Mouse (Mus musculus): Measurements from ENCODE around the gene Morc2a. TPM values are rescaled to one million over a fixed set of nuclear protein-coding genes. Genes with fewer than 3 reads are reported as not detected.
"Not testable (repeated sequence)": the region's sequence is repeated elsewhere in the genome, so short reads cannot be mapped to it uniquely, and the experiment has no call there.

Gene Morc2a
- total RNA-seq (2021): 10 to 100 TPM; 17.4 to 17.5 TPM
- long read RNA-seq, experiment 1, full-length matches to known transcripts: 4 of 13 reads
- long read RNA-seq, experiment 1, partial matches to known transcripts: 5 of 13 reads
- long read RNA-seq, experiment 1, other reads (novel, unspliced or antisense): 4 of 13 reads
- long read RNA-seq, experiment 2, full-length matches to known transcripts: 6 of 16 reads
- long read RNA-seq, experiment 2, partial matches to known transcripts: 8 of 16 reads
- long read RNA-seq, experiment 2, other reads (novel, unspliced or antisense): 2 of 16 reads

- peak; percentile 97 for DNase-seq
- intact Hi-C loops (cut with DNase I; ENCODE audit: low total_unique reads): no loop called here
These were observed at the start of gene Morc2a for GRCm38 (mm10) chr11:3648964-3649841. Morc2a (plus strand) TSS chr11:3649191.

GRCm38 (mm10) chr11:3601966-3602365 lies 47.0 kb upstream of the Morc2a start:
- peak; percentile 5 for DNase-seq
- intact Hi-C loops (cut with DNase I; ENCODE audit: low total_unique reads): not testable (repeated sequence)

DNA sequence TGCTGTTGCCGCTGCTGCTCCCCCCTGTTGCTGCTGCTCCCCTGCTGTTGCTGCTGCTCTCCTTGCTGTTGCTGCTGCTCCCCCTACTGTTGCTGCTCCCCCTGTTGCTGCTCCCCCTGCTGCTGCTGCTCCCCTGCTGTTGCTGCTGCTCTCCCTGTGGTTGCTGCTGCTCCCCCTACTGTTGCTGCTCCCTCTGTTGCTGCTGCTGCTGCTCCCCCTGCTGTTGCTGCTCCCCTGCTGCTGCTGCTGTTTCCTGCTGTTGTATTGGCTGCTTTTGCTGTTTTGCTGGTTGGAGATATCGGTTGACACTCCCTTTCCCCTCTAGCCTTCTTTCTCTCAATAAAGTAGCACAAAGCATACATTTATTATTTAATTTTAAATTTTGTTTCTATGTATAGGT lies 46.3 kb upstream of the Morc2a start:
- DNase-seq: peak; percentile 7
- intact Hi-C loops (cut with DNase I; ENCODE audit: low total_unique reads): not testable (repeated sequence)

- intact Hi-C loops (cut with DNase I; ENCODE audit: low total_unique reads): no loop called here
- no peak for DNase-seq
These were observed 42.5 kb upstream of the Morc2a start for GRCm38 (mm10) chr11:3606456-3606855.

DNA sequence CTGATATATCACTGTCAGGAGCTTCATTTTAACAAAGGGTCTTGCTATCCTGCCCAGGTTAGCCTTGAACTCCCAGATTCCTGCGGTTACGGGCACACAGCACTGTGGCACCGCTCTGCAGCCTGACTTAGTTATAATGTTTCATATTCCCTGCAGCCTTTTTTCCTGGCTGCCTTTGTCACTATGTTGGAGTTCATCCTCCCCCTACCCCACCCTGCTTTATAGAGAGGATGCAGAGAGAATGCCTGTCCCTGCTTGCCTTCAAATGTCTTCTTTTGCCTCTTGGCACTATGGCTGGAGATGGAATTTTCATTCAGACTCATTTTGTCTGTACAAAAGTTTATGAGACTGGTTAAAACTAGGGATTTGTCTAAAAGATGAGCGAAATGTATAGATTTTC lies 33.4 kb upstream of the Morc2a start:
- intact Hi-C loops (cut with DNase I; ENCODE audit: low total_unique reads): no loop called here
- DNase-seq: no peak

- intact Hi-C loops (cut with DNase I; ENCODE audit: low total_unique reads): no loop called here
- no peak for DNase-seq
These were observed 26.2 kb upstream of the Morc2a start for GRCm38 (mm10) chr11:3622826-3623225.

DNA sequence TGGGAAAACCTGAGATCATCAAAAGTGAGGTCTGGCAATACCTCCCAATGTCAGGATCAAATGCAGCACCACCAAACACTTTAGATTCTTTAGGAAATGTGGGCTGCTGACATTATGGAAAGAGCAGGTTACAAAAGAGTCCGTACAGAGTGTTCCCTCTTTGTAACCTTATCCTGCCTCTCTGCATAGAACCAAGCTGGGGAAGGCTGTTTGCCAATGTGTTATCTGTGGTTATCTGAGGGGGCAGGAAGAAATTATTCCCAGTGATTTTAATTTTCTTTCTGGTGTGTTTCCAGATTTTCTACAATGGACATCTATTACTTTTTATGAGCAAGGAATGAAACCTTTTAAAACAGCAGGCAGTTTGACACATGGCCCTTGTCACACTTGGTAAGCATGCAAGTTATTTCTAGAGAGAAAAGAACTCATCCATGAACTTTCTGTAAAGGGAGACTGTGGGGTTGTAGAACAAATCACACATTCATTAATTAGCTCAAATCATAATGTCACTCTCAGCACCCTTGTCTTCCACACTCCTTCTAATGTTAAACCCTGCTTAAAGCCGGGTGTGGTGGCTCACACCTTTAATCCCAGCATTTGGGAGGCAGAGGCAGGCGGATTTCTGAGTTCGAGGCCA lies 24.5 kb upstream of the Morc2a start:
- intact Hi-C loops (cut with DNase I; ENCODE audit: low total_unique reads): no loop called here
- no peak for DNase-seq

GRCm38 (mm10) chr11:3628999-3629491 lies 19.9 kb upstream of the Morc2a start:
- DNase-seq: peak; percentile 6
- intact Hi-C loops (cut with DNase I; ENCODE audit: low total_unique reads): no loop called here

GRCm38 (mm10) chr11:3633269-3633668 lies 15.7 kb upstream of the Morc2a start:
- peak; percentile 10 for DNase-seq
- intact Hi-C loops (cut with DNase I; ENCODE audit: low total_unique reads): loop anchor here (10.0 kb wide), 2 partner anchors 98 to 158 kb away; no protein-coding TSS in a partner anchor

- intact Hi-C loops (cut with DNase I; ENCODE audit: low total_unique reads): no loop called here
- DNase-seq: no peak
These were observed 1.3 kb upstream of the Morc2a start for GRCm38 (mm10) chr11:3647688-3648087.

- no peak for DNase-seq
- intact Hi-C loops (cut with DNase I; ENCODE audit: low total_unique reads): no loop called here
These were observed 557 bp upstream of the Morc2a start for GRCm38 (mm10) chr11:3648305-3648963.

DNA sequence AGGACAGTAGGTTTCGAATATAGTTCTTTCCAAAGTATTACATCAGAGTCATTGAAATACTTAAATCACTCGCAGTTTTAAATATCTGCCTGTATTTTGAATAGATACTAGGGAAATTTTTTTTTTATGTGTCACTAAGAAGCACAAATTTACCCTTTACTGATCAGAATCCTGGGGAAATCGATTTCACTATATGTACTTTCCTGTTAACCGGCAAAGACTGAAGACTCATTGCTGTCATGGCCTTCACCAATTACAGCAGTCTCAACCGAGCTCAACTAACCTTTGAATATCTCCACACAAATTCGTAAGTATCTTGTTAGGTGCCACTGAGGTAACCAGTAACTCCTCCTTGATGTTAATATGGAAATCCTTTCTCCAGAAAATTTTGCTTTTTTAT lies 1.1 kb downstream of the Morc2a start:
- no peak for DNase-seq
- intact Hi-C loops (cut with DNase I; ENCODE audit: low total_unique reads): no loop called here

- no peak for DNase-seq
- intact Hi-C loops (cut with DNase I; ENCODE audit: low total_unique reads): no loop called here
These were observed 13.0 kb downstream of the Morc2a start for GRCm38 (mm10) chr11:3661964-3662363.

DNA sequence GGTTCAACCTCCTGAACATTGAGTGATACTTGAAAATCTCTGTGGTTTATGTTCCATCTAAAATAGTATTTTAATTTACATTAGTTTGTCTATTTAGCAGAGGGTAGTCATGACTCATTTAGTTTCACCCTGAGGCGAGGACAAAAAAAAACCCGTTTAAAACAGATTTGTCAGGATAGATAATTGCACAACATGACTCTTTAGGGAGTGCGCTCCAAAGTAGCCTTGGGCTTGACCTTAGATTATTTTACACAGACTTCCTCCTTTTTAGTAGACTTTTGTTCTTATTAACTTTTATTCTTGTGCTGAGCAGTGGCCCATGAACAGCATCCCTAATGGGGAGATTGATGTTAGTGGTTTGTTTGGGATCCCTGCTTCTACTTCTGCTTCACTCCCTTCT lies 18.5 kb downstream of the Morc2a start:
- no peak for DNase-seq
- intact Hi-C loops (cut with DNase I; ENCODE audit: low total_unique reads): no loop called here

- DNase-seq: no peak
- intact Hi-C loops (cut with DNase I; ENCODE audit: low total_unique reads): no loop called here
These were observed 19.8 kb downstream of the Morc2a start for GRCm38 (mm10) chr11:3668768-3669167.

GRCm38 (mm10) chr11:3669849-3670248 lies 20.9 kb downstream of the Morc2a start:
- DNase-seq: no peak
- intact Hi-C loops (cut with DNase I; ENCODE audit: low total_unique reads): no loop called here

GRCm38 (mm10) chr11:3671000-3671628 lies 22.1 kb downstream of the Morc2a start:
- intact Hi-C loops (cut with DNase I; ENCODE audit: low total_unique reads): no loop called here
- DNase-seq: no peak

- no peak for DNase-seq
- intact Hi-C loops (cut with DNase I; ENCODE audit: low total_unique reads): no loop called here
These were observed 25.6 kb downstream of the Morc2a start for GRCm38 (mm10) chr11:3674545-3674944.

GRCm38 (mm10) chr11:3676423-3676822 lies 27.4 kb downstream of the Morc2a start:
- DNase-seq: no peak
- intact Hi-C loops (cut with DNase I; ENCODE audit: low total_unique reads): no loop called here
